Mouse (Mus musculus) C2C12 (cell line): ENCODE measurements around the gene Cfap61. TPM values are rescaled to one million over a fixed set of nuclear protein-coding genes. Genes with fewer than 3 reads are reported as not detected.

Experiments used
- H3K27me3 ChIP-seq: one replicate; pipeline ENCODE4 v1.6.1; 2011; ENCODE audit not compliant: control insufficient read depth, insufficient read depth, insufficient read length
- H3K36me3 ChIP-seq: one replicate; pipeline ENCODE4 v1.6.1; 2011; ENCODE audit not compliant: control insufficient read depth, insufficient read depth
- H3K4me3 ChIP-seq: one replicate; pipeline ENCODE4 v1.5.1; 2011; ENCODE audit warnings: mild to moderate bottlenecking, control low read depth; ENCODE audit not compliant: poor library complexity, insufficient read depth, severe bottlenecking
- H3K79me2 ChIP-seq: one replicate; pipeline ENCODE4 v1.6.1; 2011; ENCODE audit not compliant: control insufficient read depth, insufficient read depth
- H3K79me3 ChIP-seq: one replicate; pipeline ENCODE4 v1.6.1; 2011; ENCODE audit warnings: low read depth, control low read depth
- H3ac ChIP-seq: one replicate; pipeline ENCODE3; 2011; ENCODE audit warnings: low read depth; ENCODE audit not compliant: control insufficient read depth, insufficient read length
- CEBPB ChIP-seq: IDR thresholded peaks from one replicate; pipeline ENCODE4 v1.6.1; 2011; ENCODE audit warnings: low read depth, mild to moderate bottlenecking, control low read depth, moderate library complexity
- CTCF ChIP-seq: IDR thresholded peaks from one replicate; pipeline ENCODE4 v1.5.1; 2011; ENCODE audit not compliant: control insufficient read depth, insufficient read depth, insufficient read length
- FOSL1 ChIP-seq: IDR thresholded peaks from one replicate; pipeline ENCODE4 v1.8.0; 2011; ENCODE audit warnings: mild to moderate bottlenecking, low read length; ENCODE audit not compliant: poor library complexity, insufficient read depth, severe bottlenecking
- MAX ChIP-seq: IDR thresholded peaks from one replicate; pipeline ENCODE4 v1.6.1; 2011; ENCODE audit warnings: mild to moderate bottlenecking, control low read depth
- MYOD1 ChIP-seq: IDR thresholded peaks from one replicate; pipeline ENCODE4 v1.6.1; 2011; ENCODE audit warnings: low read depth; ENCODE audit not compliant: control insufficient read depth, insufficient read length
- MYOG ChIP-seq: IDR thresholded peaks from one replicate; pipeline ENCODE4 v1.6.1; 2011; ENCODE audit not compliant: control insufficient read depth, insufficient read length; ENCODE audit errors: extremely low read depth
- USF1 ChIP-seq: IDR thresholded peaks from one replicate; pipeline ENCODE4 v1.6.1; 2011; ENCODE audit warnings: low read depth, mild to moderate bottlenecking, control low read depth, moderate library complexity
- polyA plus RNA-seq: library from polyadenylated mRNA; unstranded; fragments of >200 nt; fragmentation: generic; extraction: Trizol; gene quantifications from one replicate; pipeline ENCODE4 v1.2.1, GENCODE M21; 2012; ENCODE audit warnings: missing spikeins

Cfap61 gene
- polyA plus RNA-seq, 1 experiment, result 0.06 TPM

DNA sequence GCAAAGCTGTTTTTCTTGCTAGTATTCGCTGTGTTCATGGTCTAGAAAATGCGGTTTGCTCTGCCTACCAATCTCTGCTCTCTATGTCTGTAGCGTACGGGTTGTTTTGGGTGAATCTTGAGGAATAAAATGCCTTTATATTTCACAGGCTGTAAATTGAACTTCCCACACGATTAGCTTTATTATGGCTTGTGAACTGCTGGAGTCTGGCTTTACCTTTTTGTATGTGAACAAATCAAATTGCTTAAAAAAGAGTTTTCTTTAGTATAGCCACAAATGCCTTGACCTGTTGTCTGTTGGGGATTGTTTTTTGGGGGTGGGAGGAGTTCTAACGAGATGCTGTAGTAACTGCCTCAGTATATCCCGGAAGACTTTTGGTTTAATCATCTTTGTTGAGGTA, 289.6 kb downstream of the Cfap61 start:
- Histone ChIP-seq H3K36me3 (no peaks in the 10 kb centered on the region), H3ac (no peak overlapping the region), H3K27me3 (peaks cover 41% of the 10 kb centered on the region), H3K79me3 (no peaks in the 10 kb centered on the region), H3K79me2 (no peaks in the 10 kb centered on the region), H3K4me3 (no peak overlapping the region)
- no peak for TF ChIP-seq USF1
- no peak for TF ChIP-seq MYOG
- TF ChIP-seq MYOD1, result no peak

DNA sequence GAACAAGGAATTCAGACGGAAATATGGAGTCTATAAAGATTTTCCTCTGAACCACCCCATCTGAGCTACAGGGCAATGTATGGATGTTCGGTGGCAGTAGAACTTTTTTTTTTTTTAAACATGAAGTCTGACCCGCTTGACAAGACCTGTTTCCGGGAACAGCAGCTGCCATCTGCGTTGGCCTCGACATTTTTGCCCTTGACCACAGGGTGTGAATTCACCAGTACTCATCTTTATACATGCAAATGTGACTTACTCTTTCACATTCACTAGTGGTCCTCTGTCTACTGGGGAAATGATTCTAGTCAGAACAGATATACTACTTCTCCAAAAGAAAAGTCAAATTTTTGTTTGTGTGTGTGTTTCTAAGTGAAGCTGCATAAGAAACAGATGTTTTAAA, 291.2 kb downstream of the Cfap61 start:
- Histone ChIP-seq H3K4me3 (no peak overlapping the region), H3K27me3 (peaks cover 37% of the 10 kb centered on the region), H3K79me2 (no peaks in the 10 kb centered on the region), H3K36me3 (no peaks in the 10 kb centered on the region), H3ac (no peak overlapping the region), H3K79me3 (no peaks in the 10 kb centered on the region)
- TF ChIP-seq MYOG (no peak), MYOD1 (no peak), USF1 (no peak), MAX (no peak), FOSL1 (no peak), CTCF (no peak), CEBPB (no peak)

DNA sequence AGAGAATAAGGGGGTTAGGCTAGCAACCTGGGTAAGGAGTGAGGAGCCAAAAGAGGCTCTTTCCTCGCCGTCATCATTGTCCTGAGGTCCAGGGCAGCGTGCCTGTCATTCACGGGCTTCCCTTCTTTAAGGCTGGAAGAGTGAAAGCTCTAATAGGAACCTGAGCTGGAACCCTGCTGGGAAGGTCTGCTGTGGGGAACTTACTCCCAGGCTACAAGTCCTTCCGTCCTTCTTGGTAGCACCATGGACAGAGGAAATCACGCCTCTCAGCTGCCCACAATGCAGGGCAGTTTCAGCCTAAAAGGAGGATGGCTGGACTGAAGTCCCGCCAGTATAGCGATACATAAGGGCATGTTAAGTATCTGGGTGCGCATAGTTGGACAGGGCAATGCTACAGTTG, 291.9 kb downstream of the Cfap61 start:
- Histone ChIP-seq H3K36me3 (no peaks in the 10 kb centered on the region), H3K79me3 (no peaks in the 10 kb centered on the region), H3K79me2 (no peaks in the 10 kb centered on the region), H3K4me3 (no peak overlapping the region), H3ac (no peak overlapping the region), H3K27me3 (peaks cover 31% of the 10 kb centered on the region)
- no peak for TF ChIP-seq MYOD1
- TF ChIP-seq MYOG, result no peak
- TF ChIP-seq FOSL1, result no peak
- no peak for TF ChIP-seq CEBPB
- TF ChIP-seq CTCF, result no peak
- no peak for TF ChIP-seq USF1
- no peak for TF ChIP-seq MAX

DNA sequence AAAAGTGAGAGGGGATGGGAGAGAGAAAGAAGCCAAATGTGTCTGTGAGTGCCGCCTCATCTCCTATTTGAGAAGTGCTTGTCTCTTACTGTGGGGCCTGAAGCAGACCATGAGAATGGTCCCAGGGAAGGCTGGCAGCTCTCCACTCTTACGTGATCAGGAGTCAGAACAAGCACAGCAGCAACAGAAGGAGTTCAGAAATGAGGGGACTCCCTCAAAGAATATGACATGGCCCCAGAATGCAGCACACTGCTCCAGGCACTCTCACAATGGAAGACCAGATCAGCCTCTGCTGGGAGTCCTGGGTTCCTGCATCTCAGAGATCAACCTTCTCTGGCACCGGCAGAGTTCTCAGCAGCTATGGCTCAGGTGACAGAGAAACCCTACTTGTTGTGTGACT, 293.1 kb downstream of the Cfap61 start:
- no peak overlapping the region for H3K4me3 ChIP-seq
- H3K79me2 ChIP-seq, result no peaks in the 10 kb centered on the region
- no peaks in the 10 kb centered on the region for H3K79me3 ChIP-seq
- H3ac ChIP-seq, result no peak overlapping the region
- no peaks in the 10 kb centered on the region for H3K36me3 ChIP-seq
- peaks cover 19% of the 10 kb centered on the region for H3K27me3 ChIP-seq
- TF ChIP-seq CTCF (no peak), USF1 (no peak), MYOG (no peak), CEBPB (no peak), FOSL1 (no peak), MAX (no peak), MYOD1 (no peak)

DNA sequence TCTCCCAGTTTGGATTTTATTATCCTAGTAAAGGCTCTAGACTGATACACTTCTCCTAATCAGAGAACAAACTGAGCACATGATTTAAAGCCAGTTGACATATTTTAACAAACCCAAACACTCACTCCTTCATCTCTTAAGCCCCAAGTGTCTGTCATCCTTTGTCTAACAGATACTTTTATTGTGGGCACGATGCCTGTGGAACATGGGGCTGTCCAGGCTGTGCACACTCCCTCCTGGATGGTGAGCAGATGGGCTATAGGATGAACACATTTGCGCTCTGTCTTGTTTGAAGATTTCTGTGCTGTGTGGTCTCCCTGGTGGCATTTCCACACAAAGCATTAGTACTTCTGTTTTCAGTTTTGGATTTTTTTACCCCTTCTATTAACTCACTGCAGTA, 293.9 kb downstream of the Cfap61 start:
- no peak overlapping the region for H3ac ChIP-seq
- TF ChIP-seq MYOG (no peak), MYOD1 (no peak), CTCF (no peak), FOSL1 (no peak), MAX (no peak), CEBPB (no peak), USF1 (no peak)
- H3K36me3 ChIP-seq, result no peaks in the 10 kb centered on the region
- peaks cover 11% of the 10 kb centered on the region for H3K27me3 ChIP-seq
- H3K79me3 ChIP-seq, result no peaks in the 10 kb centered on the region
- no peaks in the 10 kb centered on the region for H3K79me2 ChIP-seq
- no peak overlapping the region for H3K4me3 ChIP-seq

DNA sequence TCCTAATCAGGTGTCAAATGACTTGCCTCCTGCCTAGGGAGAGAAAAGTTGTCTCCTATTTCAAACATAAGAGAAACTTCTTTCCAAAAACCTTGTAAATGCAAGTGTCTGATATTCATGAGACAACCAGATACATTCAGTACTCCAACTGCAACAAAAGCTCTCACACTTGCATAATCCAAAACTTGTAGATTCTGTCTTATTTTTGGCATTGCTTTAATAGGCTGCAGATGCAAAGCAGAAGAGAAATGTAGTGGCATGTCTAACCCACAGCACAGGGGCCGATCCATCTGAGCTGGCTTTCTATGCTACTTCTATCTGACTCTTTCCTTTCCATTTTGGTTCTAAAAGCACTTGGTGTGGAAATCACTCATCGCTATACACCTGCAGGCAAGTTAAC, 296.9 kb downstream of the Cfap61 start:
- TF ChIP-seq MYOD1, result no peak
- no peak for TF ChIP-seq MYOG
- no peak for TF ChIP-seq MAX
- no peak for TF ChIP-seq USF1
- no peak for TF ChIP-seq FOSL1
- TF ChIP-seq CTCF, result no peak
- no peak for TF ChIP-seq CEBPB
- no peaks in the 10 kb centered on the region for H3K79me2 ChIP-seq
- no peak overlapping the region for H3ac ChIP-seq
- no peaks in the 10 kb centered on the region for H3K79me3 ChIP-seq
- H3K36me3 ChIP-seq, result no peaks in the 10 kb centered on the region
- no peak overlapping the region for H3K4me3 ChIP-seq
- H3K27me3 ChIP-seq, result peaks cover 4% of the 10 kb centered on the region
